Mouse (Mus musculus) thymus, postnatal 4 days (tissue): ENCODE measurements around the gene H2afj.

Experiments
- DNase-seq: peaks from one replicate; pipeline ENCODE4 v3.0.0; 2021

The H2afj gene

GRCm38 (mm10) chr6:136806819-136807218, 1.2 kb upstream of the H2afj start:
- DNase-seq = no peak

DNA sequence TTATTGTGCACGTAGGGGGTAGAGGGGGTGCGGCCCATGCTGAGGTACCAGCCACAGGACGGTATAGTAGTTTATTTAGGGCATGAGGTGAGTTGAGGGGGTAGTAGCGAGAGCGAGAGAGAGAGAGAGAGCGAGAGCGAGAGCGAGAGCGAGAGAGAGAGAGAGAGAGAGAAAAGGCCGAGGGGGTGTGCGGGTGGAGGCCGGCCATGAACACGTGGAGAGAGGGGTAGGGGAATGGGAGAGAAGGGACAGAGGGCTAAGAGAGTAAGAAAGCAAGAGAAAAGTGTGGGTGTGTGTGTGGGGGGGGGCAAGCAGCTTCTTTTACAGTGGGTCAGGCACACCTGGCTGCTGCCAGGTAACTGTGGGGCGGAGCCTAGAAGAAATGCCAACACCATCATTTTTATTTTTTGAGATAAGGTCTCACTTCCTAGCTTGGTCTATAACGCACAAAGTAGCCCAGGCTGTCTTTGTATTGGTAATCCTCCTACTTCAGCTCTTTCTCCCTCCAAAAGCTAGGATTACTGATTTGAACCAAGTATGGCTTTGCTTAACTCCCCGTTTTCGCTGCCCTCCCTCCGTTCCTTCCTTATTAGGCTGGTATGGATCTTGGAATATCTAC, 540 bp upstream of the H2afj start:
- peak; percentile 26 for DNase-seq

DNA sequence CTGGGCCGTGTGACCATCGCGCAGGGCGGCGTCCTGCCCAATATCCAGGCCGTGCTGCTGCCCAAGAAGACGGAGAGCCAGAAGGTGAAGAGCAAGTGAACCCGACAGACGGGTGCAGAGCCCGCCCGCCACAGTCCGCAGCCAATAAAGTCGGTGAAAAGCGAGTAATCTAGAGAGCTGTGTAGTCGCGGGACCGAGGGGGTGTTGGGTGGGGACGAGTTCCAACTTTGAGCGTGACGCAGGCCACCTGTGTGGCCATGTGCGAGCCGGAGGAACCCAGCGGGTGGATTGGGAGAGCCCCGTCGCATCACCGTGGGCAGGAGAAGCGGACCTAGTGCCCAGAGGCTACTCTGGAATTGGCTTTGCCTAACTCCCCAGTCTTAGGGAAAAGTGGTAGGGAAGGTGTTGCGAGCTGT, 595 bp downstream of the H2afj start:
- DNase-seq = peak; percentile 61

- DNase-seq = peak; percentile 53
Observed at GRCm38 (mm10) chr6:136809077-136809476, 1.0 kb downstream of the H2afj start.

DNA sequence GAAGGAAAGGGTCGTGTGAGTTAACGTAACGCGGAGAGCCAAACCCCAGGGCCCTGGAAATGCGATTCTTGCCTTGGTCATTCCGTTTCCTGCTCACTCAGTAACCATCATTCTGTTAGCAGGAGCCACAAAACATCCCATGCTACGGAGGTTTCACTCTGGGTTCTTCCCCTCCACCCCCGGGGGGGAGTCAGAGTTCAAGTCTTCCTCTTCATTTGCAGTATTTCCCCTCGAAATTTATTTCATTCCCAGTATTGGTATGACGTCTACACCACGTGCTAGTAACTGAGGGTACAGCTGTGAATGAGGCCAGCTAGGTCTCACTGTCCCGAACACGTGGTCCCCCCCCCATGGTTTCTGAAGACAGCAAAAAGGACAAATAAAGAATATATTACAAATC, 1.6 kb downstream of the H2afj start:
- peak; percentile 30 for DNase-seq

- DNase-seq = no peak
Observed at GRCm38 (mm10) chr6:136811196-136811595, 3.2 kb downstream of the H2afj start.

- DNase-seq = no peak
Observed at GRCm38 (mm10) chr6:136813117-136813516, 5.1 kb downstream of the H2afj start.

- no peak for DNase-seq
Observed at GRCm38 (mm10) chr6:136815381-136815780, 7.3 kb downstream of the H2afj start.

DNA sequence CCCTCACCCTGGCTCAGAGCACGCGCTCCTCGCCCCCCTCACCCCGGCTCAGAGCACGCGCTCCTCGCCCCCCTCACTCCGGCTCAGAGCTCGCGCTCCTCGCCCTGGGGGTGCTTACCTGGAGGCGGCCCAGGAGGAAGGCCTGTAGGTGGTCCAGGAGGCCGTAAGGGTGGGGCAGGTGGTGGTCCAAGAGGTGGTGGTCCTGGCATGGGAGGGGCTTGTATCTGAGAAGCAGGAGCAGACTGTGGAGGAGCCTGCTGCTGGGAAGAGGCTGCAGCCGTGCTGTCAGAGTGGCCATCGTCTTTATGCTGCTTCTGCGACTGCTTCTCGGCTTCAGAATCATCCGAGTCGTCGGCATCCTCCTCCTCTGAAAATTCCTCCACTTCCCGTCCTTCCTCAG, 8.8 kb downstream of the H2afj start:
- no peak for DNase-seq

- DNase-seq = no peak
Observed at GRCm38 (mm10) chr6:136817549-136817948, 9.5 kb downstream of the H2afj start.

DNA sequence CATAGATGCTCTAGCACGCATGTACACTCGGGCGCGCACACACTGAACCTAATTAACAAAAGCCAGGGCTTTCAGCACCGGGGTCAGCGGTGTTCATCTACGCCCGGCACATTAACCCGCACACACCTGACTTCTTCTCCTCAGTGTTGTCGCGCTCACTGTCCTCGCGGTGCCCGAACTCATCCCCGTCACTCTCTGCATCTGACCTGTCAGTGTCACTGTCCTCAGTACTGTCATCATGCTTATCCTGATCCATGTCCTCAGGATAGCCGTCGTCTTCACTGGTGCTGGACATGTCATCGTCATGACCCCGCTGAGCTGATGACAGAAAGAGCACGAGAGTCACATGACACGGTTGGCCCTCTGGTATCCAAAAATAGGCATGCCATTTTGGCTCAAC, 12.3 kb downstream of the H2afj start:
- DNase-seq = no peak

DNA sequence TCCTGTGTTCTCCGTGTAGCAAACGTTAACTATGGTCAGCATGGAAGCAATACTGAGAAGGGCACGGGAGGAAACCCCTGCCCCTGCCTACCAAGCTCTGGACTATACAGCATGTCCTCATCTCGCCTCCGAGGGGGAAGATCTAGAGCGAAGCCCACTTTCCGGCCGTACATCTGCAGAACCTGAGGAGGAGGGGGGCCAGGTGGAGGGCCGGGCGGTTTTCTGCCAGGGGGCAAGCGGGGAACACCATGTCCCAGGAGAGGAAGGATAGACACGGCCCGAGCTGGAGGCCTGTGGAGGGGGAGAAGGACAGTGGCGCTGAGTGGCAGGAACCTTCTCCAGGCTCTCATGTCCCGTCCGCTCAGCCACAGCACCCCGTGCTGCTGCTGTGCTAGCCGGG, 13.0 kb downstream of the H2afj start:
- DNase-seq = no peak

DNA sequence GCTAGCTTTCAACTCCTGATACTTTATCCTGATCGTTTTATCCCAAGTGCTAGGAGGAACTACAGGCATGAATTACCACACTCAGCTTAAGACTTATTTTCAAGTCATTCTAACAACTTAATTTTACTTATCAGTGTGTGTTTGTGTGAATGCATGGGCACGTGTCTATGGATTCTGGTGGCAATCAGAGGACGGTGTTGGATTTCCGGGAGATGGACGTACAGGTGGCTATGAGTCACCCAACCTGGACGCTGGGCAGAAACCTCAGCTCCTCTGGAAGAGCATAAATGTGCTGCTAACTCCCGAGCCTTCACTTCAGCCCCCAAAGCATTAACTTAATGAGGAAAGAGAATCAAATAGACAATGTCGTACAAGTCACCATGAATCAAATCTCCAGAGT, 16.9 kb downstream of the H2afj start:
- no peak for DNase-seq

DNA sequence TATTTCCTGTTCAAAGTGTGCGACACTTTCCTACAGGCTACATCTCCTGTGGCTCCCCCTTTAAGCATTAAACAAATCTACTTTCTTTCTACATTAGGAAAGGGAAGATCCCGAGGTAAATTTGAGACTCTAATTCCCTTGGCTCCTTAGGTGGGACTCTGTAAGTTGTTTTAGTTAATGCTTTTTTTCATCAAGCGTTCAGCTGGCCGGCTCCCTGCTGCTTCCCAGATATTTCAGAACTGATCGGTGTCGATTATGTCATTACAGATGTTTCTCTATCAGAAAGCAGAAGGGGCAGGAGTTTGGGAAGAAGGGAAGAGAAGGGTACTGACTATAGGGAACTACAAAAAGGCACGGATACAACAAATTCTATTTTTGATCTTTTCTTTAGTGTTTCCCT, 19.1 kb downstream of the H2afj start:
- no peak for DNase-seq

DNA sequence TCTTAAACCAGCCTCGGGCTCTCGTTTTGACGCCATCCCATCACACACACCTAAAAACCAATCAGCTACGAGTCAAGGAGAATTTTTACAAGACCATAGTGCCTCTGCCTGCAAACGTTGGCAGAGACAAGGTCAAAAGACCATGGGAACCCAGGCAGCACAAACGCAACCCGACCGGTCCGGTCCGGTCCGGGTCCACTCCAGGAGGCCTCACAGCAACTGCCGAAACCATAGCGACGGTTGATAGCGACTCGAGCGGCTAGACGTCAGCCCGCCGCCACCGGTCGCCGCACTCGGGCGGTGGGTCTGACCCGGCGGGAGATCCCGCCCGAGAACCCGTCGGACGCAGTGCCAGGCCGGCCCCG, 19.5 kb downstream of the H2afj start, which contains the start of gene BC049715:
BC049715 (plus strand) TSS at position 111 of the 365 bp plus-strand sequence.
- no peak for DNase-seq

- peak; percentile 92 for DNase-seq
Observed at GRCm38 (mm10) chr6:136827881-136828561, 20.0 kb downstream of the H2afj start, which contains the start of gene Wbp11. Gene Wbp11, minus strand, starts transcription at chr6:136828233.

DNA sequence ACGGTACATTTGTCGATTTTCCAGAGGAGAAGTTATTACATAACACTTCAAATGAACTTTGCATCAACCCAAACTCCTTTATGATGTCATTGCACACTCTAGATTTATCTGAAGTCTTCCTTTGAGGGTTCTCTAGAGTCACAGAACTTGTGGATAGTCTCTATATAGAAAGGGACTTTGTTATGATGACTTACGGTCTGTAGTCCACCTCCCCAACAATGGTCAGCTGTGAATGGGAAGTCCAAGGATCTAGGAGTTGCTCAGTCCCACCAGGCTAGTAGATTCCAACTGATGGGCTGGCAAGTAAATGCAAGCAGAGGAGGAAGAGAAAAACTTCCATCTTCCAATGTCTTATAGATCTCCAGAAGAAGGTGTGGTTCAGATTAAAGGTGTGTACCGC, 20.6 kb downstream of the H2afj start:
- no peak for DNase-seq

DNA sequence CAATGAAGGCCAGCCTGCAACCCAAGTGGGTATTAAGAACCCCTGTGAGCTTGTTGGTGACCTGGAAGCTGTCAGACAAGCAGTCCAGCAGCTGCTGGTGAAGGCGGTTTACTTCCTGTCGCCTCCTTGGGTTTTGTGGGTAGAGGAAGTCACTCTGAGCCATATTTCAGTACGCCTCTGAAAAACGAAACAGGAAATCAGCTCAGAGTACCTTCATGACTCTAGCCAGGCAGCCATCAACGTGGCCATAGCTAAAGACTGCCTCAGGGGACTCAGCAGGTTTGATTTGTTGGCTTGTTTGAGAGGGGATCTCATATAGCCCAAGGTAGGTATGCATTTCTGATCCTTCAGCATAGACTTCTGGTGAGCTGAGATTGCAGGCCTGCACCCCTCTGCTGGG, 23.7 kb downstream of the H2afj start:
- DNase-seq = peak; percentile 48

- no peak for DNase-seq
Observed at GRCm38 (mm10) chr6:136835352-136835751, 27.3 kb downstream of the H2afj start, which contains the start of gene Smco3. Gene Smco3, minus strand, starts transcription at chr6:136835452.

GRCm38 (mm10) chr6:136837323-136837722, 29.3 kb downstream of the H2afj start:
- no peak for DNase-seq

DNA sequence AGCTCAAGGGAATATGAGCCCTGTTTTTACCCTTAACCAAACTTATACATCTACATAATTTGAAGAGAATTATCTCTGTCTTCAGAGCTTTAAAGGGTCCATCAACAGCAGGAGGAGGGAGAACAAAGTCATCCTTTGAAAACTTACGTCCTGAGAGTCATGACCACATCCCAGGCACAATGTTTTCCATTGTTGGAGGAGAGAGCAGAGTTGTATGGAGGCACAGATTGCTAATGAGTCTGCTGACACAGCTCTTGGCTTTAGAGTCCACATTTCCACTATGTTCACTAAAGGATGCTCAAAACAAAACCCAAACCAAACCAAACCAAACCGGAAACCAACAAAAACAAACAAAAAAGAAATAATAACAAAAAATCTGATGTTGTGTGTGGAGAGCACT, 36.9 kb downstream of the H2afj start:
- no peak for DNase-seq

DNA sequence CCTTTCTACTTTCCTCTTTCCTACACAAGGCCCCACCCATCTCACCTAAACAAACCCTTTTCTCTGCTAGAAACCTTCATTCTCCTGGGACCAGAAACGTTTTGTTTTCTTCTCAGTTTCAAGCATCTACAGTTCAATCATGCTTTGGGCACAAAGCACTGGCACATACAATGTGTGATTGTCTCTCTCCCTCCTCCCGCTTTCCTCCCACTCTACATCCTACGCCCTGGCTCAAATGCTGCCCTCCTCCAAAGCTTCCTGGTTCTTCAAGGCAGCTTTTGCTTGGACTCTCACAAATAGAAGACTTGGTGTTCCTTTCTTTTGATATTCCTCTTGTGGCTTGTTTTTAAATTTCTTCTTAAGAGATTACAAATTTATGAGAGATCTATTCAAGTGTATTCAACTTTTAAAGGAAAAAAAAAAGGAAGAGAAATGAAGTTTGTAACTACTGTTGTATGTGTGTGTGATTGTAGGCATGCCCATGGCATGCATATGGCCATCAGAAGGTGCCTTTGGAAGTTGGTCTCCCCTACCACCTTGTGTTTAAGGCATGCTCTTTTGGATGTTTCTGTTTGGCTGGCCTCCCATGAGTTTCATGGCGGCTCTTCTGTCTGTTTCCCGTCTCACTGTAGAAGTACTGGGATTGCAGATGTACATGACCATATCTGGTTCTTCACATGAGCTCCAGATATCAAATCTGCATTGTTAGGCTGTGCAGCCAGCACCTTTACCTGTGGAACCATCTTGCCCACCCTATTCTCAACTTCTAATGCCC, 37.8 kb downstream of the H2afj start:
- no peak for DNase-seq

DNA sequence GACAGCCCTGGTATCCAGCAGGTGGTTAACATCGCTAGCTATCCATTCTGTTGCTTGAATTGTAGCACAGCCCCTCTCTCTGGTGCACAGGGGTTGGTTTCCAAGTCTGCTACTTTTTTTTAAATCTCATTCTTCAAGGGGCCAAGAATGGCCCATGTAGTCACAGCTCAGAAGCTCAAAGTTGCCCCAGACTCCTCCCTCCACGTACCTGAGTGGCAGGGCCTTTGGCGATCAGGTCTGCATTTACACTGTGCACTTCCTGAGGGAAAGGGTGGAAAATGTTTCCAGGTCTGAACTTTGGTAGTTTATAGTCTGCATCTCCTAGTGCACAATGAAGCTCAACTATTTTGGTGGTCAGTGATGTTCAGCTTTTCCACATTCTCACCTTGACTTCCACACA, 39.2 kb downstream of the H2afj start:
- DNase-seq = no peak

DNA sequence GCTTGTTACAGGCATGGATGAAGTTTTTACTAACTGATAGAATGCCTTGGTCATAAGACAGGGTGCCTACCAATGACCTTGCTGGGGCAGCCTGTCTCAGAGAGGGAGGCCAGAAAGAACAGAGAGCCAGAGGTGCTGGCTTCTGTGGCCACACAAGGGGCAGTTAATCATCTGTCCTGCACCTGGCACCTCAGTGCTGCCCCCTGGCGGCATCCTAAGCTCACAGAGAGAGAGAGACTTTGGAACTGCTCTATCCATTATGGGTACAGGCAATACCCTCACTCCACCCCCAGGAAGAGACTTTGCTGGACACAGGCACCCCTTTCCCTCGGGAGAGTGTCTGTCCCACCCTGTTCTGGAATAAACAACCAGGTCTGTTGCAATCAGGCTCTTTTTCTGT, 39.7 kb downstream of the H2afj start:
- peak; percentile 85 for DNase-seq
